Mouse (Mus musculus) forebrain, postnatal 0 days (tissue): ENCODE results near the gene Dhh. TPM values are rescaled to one million over a fixed set of nuclear protein-coding genes. Genes with fewer than 3 reads are reported as not detected.

Experiments
- ATAC-seq: fragments of 200-750 bp; cut with Nextera tagmentation; 2 replicates; pipeline ENCODE4 v1.8.0; 2017; ENCODE audit warnings: mild to moderate bottlenecking, moderate library complexity
- DNase-seq: peaks from one replicate; pipeline ENCODE4 v3.0.0-alpha.2; 2015
- H3K27ac ChIP-seq: fragments of 300-500 bp; sonication (generic); 2 replicates; pipeline ENCODE4 v1.5.1; 2014; ENCODE audit warnings: low read depth, mild to moderate bottlenecking, antibody characterized with exemption, low read length, moderate library complexity, mixed read lengths
- H3K27me3 ChIP-seq: fragments of 300-500 bp; sonication (generic); 2 replicates; pipeline ENCODE4 v1.6.1; 2014; ENCODE audit warnings: mild to moderate bottlenecking, low read length, mixed read lengths; ENCODE audit not compliant: insufficient read depth
- H3K36me3 ChIP-seq: fragments of 300-500 bp; sonication (generic); 2 replicates; pipeline ENCODE4 v1.6.1; 2014; ENCODE audit warnings: mild to moderate bottlenecking, moderate library complexity; ENCODE audit not compliant: insufficient read depth
- H3K4me1 ChIP-seq: fragments of 300-500 bp; sonication (generic); 2 replicates; pipeline ENCODE4 v1.6.1; 2014; ENCODE audit warnings: antibody characterized with exemption; ENCODE audit not compliant: insufficient read depth
- H3K4me2 ChIP-seq: fragments of 300-500 bp; sonication (generic); 2 replicates; pipeline ENCODE4 v1.6.1; 2014; ENCODE audit warnings: low read depth, mild to moderate bottlenecking, moderate library complexity
- H3K4me3 ChIP-seq: fragments of 300-500 bp; sonication (generic); 2 replicates; pipeline ENCODE4 v1.5.1; 2014; ENCODE audit warnings: low read depth, low read length, mixed read lengths
- H3K9ac ChIP-seq: fragments of 300-500 bp; sonication (generic); 2 replicates; pipeline ENCODE4 v1.6.1; 2014; ENCODE audit warnings: mild to moderate bottlenecking
- H3K9me3 ChIP-seq: fragments of 300-500 bp; sonication (generic); 2 replicates; pipeline ENCODE4 v1.6.1; 2016; ENCODE audit warnings: low read length
- CTCF ChIP-seq: sonication (generic); IDR thresholded peaks from 2 replicates; pipeline ENCODE4 v1.5.1; 2016; ENCODE audit warnings: antibody characterized with exemption, control low read depth, low read depth
- WGBS: fragments of 180-500 bp; shearing (Covaris S2); extraction: QIAGEN DNeasy Blood & Tissue Kit; methylation state at CpG from one replicate; pipeline ENCODE4 v1.1.7; 2014; 5-methylcytosine and 5-hydroxymethylcytosine counted together
- polyA plus RNA-seq: library from polyadenylated mRNA; unstranded; fragments of >200 nt; fragmentation: Nextera tagmentation; extraction: Ambion mirVana; gene quantifications from 2 replicates; pipeline ENCODE4 v1.2.1, GENCODE M21; 2015
- total RNA-seq: library from RNA; depleted of rRNA; stranded (reverse); fragments of >200 nt; gene quantifications from 2 replicates; pipeline ENCODE4 v1.2.3, GENCODE M21; 2014

The Dhh gene
- total and polyA plus RNA-seq, 2 experiments from 2014 or later = 0.25 to 0.76 TPM

DNA sequence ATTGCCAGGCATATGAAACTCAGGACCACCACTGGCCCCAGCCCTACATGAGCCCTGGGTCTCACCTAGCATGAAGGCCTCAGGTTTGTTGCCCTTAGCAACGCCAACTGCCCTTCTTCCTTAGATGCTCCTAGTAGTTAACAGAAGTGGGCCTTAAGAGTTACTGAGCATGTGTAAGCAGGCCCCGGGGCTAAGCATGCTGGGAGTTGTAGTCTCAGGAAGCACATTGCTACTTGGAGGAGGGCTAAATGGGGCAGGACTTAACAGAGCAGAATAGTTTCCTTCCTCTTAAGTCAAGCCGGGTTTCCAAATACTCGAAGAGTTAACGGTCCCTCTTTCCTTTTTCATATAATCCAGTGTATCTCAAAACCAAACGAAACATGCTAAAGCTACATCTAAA lies 31.0 kb downstream of the Dhh start:
- Histone ChIP-seq H3K36me3 (peaks cover 40% of the 10 kb centered on the region), H3K4me3 (0 out of 2 replicates have a peak overlapping the region, but pooled peaks have one; percentile 1), H3K9ac (no peak overlapping the region), H3K9me3 (no peaks in the 10 kb centered on the region), H3K4me2 (peak overlapping the region; percentile 91), H3K27ac (no peak overlapping the region), H3K27me3 (no peaks in the 10 kb centered on the region), H3K4me1 (peaks cover 26% of the 10 kb centered on the region)
- DNase-seq (peak; percentile 52), ATAC-seq (0 out of 2 replicates have a peak, but pooled peaks have one; percentile 38)
- TF ChIP-seq CTCF = no peak
- 58% methylated on average over 6 of the region's 6 CpGs for WGBS

DNA sequence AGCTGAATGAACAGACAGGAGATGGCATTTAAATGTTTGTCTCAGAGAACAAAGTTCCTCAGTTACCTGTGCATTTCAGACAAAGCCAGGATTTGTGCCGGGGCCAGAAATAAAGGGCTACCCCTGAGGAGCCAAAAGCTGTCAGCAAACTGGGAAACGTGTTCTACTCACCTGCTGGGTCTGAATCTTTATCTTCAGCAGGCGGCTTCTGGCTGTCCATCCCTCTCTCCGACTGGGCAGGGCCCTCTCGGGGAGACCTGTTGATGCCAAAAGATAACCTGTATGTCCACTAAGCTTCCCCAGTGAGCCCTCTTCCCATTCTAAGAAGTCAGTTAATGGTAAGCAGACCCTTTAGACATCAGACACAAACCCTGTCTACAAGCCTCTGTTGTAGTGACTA lies 31.8 kb downstream of the Dhh start:
- DNase-seq (no peak), ATAC-seq (no peak)
- H3K9ac ChIP-seq = no peak overlapping the region
- TF ChIP-seq CTCF = no peak
- H3K27ac ChIP-seq = no peak overlapping the region
- no peak overlapping the region for H3K4me3 ChIP-seq
- WGBS = 91% methylated on average over 5 of the region's 5 CpGs
- no peak overlapping the region for H3K4me2 ChIP-seq
- peaks cover 26% of the 10 kb centered on the region for H3K4me1 ChIP-seq
- no peaks in the 10 kb centered on the region for H3K9me3 ChIP-seq
- peaks cover 49% of the 10 kb centered on the region for H3K36me3 ChIP-seq
- H3K27me3 ChIP-seq = no peaks in the 10 kb centered on the region

DNA sequence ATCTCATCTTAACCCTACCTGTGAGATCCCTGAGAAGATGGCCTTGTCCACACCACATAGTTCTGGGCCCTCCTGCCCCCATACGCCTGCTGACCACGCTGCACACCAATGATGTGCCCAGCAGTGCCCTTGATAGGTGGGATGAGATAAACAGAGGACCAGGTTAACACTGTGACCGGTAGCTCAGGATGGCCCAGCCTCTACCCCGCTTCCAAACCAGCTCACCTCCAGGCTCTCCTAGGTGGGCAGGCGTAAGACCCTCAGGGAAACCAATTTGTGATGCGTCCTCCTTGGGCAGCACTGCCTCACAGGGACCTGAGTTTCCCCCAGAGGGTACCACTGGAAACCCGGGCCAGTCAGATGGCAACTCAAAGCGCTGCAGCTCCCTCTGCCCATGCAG lies 32.6 kb downstream of the Dhh start:
- no peak for ATAC-seq
- no peak for DNase-seq
- Histone ChIP-seq H3K27ac (no peak overlapping the region), H3K9ac (no peak overlapping the region), H3K27me3 (no peaks in the 10 kb centered on the region), H3K4me1 (peaks cover 26% of the 10 kb centered on the region), H3K9me3 (no peaks in the 10 kb centered on the region), H3K4me2 (no peak overlapping the region), H3K36me3 (peaks cover 56% of the 10 kb centered on the region), H3K4me3 (no peak overlapping the region)
- TF ChIP-seq CTCF = no peak
- 97% methylated on average over 8 of the region's 8 CpGs for WGBS

DNA sequence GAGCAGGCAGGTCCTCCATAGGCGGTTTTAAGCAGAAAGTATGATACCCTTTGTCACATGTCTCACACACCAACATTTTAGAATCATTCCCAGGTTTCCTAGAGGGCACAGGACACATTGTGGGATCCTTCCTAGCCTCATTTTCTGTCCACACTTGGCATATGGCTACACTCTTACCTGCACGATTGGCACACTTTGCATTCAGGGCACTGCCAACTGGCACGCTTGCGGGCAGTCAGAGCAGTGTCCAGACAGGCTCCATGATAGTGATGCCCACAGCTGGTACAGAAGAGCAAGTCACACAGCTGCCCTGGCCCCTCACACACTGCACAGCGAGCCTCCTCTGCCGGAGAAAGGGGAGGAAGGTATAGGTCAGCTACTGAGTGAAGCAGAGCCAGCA lies 33.4 kb downstream of the Dhh start:
- Histone ChIP-seq H3K36me3 (peaks cover 64% of the 10 kb centered on the region), H3K4me2 (no peak overlapping the region), H3K27ac (no peak overlapping the region), H3K27me3 (no peaks in the 10 kb centered on the region), H3K4me1 (peaks cover 26% of the 10 kb centered on the region), H3K9me3 (no peaks in the 10 kb centered on the region), H3K9ac (no peak overlapping the region), H3K4me3 (no peak overlapping the region)
- TF ChIP-seq CTCF = no peak
- no peak for ATAC-seq
- DNase-seq = no peak
- WGBS = 95% methylated on average over 6 of the region's 6 CpGs

DNA sequence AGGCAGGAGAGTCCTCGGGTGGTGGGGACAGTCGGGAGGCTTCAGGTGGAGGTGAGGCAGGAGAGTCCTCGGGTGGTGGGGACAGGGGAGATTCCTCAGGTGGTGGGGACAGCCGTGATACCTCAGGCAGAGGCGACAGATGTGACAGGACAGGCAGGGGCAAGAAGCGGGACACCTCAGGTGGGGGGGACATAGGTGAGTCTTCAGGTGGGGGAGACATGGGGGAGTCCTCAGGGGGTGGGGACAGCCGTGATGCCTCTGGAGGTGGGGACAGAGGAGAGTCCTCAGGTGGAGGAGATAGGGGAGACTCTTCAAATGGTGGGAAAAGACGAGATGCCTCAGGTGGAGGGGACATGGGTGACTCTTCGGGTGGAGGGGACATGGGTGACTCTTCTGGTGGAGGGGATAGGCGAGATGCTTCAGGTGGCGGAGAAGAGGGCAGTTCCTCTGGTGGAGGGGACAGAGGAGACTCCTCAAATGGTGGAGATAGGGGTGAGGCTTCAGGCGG lies 34.8 kb downstream of the Dhh start:
- Histone ChIP-seq H3K4me1 (peaks cover 11% of the 10 kb centered on the region), H3K36me3 (peaks cover 77% of the 10 kb centered on the region), H3K9ac (no peak overlapping the region), H3K27me3 (no peaks in the 10 kb centered on the region), H3K4me3 (no peak overlapping the region), H3K27ac (no peak overlapping the region), H3K9me3 (no peaks in the 10 kb centered on the region), H3K4me2 (no peak overlapping the region)
- ATAC-seq (no peak), DNase-seq (no peak)
- 93% methylated on average over 12 of the region's 12 CpGs for WGBS
- TF ChIP-seq CTCF = no peak

DNA sequence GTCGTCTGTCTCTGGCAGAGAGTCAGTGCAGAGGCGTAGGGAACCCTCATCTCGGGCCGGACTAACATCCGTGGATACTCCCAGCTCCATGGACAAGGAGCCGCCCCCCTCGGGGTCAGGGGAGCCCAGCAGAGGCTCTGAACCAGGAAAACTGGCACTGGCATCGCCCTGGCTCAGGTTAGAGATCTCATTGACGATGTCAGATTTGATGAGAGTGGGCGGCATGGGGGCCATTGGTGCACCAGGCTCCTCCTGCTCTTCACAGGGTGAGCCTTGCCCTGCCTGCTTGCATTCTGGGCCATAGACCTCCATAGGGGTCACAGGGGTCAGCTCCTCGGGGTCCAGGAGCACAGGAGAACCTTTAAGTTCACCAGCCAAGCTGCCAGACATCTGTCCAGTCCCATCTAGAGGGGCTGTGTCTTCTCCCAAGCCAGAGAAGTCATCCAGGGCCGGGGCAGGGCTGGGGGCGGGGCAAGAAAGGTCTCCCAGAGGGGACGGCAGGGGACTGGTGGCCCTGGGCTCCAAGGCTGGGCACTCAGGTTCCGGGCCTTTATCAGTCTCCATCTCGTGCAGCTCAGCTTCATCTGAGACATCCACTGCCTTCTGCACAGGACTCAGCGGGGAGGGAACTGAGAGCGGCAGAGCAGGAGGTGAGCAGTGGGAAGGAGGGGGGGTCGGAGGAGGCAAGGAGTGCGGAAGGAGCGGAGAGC lies 36.5 kb downstream of the Dhh start:
- Histone ChIP-seq H3K4me1 (no peaks in the 10 kb centered on the region), H3K36me3 (peaks cover 93% of the 10 kb centered on the region), H3K27ac (no peak overlapping the region), H3K27me3 (no peaks in the 10 kb centered on the region), H3K9ac (no peak overlapping the region), H3K4me3 (no peak overlapping the region), H3K9me3 (no peaks in the 10 kb centered on the region), H3K4me2 (no peak overlapping the region)
- ATAC-seq = no peak
- TF ChIP-seq CTCF = no peak
- DNase-seq = no peak
- WGBS = 86% methylated on average over 21 of the region's 21 CpGs

DNA sequence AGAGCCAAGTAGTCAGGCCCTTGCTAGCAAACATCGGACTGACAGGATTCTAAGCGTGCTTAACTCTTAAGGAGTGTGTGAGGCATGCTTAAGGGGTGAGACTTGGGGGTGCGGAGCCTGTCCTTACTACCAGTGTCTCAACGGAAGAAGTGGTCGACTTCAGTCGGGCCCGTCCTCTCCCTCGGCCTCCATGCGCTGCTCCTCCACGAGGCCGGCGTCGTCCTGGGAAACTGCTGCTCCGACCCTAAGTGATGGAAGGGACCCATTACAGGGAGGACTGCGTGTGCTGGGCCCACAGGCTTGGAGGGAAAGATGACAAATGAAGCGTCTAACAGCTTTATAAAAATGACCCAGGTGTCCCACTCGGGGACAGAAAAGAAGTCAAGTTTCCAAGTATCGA lies 37.4 kb downstream of the Dhh start:
- no peak overlapping the region for H3K9ac ChIP-seq
- no peak overlapping the region for H3K27ac ChIP-seq
- TF ChIP-seq CTCF = no peak
- ATAC-seq (no peak), DNase-seq (no peak)
- no peak overlapping the region for H3K4me2 ChIP-seq
- H3K36me3 ChIP-seq = peaks cover 97% of the 10 kb centered on the region
- H3K4me1 ChIP-seq = no peaks in the 10 kb centered on the region
- H3K9me3 ChIP-seq = no peaks in the 10 kb centered on the region
- no peaks in the 10 kb centered on the region for H3K27me3 ChIP-seq
- WGBS = 95% methylated on average over 18 of the region's 18 CpGs
- H3K4me3 ChIP-seq = no peak overlapping the region
